Mouse (Mus musculus) thymus, postnatal 25 days (tissue): ENCODE data around the gene Kdm8.
"Not testable (repeated sequence)": the region's sequence is repeated elsewhere in the genome, so short reads cannot be mapped to it uniquely, and the experiment has no call there.

Experiments
- DNase-seq: peaks from one replicate; pipeline ENCODE4 v3.0.0; 2022

Gene Kdm8

DNA sequence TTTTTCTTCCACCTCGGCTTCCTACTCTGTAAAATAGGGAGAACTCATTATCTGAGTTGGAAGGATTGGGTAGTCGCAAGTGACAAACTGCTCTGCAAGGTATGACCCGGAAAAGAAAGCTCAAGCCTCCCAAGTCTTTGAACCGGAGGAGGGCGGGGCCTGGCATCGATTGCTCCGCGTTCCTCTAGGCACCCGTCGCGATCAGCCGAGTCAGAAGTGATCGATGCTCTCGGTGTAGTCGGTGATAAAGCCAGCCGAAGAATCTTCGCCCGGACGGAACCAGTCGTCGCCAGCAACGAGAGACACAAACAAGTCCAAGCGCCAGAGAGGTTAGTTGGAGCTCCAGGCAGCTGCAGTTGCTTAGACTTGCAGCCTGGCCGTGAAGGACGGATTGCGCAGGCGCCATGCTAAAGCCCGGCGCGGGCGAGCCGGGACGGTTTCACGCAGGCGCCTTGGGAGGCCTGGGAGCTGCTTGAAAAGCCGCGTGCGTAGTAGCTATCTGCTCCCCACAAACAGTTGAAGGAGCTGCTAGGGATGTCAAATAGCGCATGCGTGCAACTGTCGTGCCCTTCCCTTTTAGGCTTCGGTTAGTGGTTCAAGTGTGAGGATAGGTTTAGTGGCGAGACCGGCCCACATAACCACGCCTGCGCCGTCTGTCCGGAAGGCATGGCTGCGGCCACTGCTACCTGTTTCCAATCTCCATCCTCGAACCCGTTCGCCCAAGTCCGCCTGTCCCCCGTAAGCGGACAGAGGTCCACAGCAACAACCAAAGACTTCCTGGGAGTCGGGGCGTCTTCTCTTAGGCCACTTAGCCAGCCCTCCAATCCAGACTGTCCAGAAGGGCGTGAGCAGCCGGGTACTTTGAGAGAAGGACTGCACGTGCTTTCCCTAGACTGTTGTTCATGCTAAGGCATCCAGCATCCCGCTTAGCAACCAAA lies at the start of gene Kdm8:
TSS of gene Kdm8 (plus strand) at position 213 of the 938 bp plus-strand sequence.
- peak; percentile 94 for DNase-seq

DNA sequence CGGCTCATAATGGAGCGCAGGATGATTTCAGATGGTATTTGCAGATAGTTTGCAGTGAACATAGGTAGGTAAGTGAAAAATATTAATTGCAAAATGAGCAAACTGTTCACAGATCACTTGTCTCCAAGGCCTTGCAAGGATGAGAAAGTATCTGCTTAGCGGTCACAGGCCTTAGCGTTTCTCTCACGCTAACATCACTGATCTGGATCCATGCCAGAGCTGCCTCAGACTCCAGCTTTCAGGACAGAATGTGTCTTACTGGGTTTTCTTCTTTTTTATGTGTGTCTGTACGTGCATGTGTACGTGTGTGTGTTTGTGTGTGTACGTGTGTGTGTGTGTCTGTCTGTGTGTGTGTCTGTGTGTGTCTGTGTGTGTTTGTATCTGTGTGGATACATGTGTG lies 46.4 kb upstream of the Kdm8 start:
- DNase-seq = no peak

DNA sequence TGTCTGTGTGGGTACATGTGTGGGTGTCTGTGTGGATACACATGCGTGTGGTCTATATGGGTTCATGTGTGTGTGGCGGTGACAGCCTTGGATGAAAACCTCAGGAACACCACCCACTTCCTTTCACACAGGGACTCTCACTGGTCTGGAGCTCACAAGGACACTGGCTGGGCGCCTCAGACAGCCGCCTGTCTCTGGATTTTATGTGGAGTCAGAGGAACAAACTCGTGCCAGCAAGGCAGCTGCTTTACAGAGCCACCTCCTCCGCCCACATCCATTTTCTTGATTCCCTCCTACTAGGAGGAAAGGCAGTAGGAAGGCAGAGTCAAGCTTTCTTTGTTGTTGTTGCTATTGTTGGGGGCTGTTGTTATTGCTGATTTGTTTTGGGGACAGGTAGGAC lies 45.8 kb upstream of the Kdm8 start:
- DNase-seq = no peak

DNA sequence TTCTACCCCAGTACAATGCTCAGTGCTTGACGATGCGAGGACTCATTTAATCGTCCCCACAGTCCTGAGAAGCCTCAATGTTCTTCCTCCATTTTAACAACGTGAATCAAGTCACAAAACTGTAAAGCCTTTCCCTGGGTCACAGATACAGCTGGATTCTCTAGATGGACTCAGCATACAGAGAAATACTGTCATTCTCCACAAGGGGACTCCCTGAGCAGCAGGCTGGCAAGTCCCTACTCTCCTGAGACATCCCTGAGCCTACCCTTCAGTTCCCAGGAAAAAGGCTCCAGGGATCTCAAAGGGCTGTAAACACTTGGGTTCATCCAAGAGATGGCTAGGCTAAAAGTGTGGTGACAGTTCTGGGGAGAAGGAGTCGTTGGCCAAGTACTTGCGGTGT lies 37.3 kb upstream of the Kdm8 start:
- no peak for DNase-seq

DNA sequence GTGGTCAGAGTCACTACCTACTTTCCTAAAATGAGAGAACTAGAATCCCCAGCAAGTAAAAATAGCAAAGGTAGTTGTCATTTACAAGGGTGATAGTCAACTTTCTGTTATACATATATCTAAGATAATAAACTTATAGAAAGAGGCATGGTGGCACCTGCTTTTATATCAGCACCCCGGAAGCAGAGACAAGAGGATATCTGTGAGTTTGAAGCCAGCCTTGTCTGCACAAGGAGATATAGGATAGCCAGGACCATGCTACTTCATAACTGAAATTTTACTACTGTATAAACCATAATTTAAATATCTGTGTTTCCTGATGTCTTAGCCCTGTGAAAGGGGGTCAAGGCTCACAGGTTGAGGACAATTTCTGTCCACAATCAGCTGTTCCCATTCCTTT lies 29.4 kb upstream of the Kdm8 start:
- no peak for DNase-seq

DNA sequence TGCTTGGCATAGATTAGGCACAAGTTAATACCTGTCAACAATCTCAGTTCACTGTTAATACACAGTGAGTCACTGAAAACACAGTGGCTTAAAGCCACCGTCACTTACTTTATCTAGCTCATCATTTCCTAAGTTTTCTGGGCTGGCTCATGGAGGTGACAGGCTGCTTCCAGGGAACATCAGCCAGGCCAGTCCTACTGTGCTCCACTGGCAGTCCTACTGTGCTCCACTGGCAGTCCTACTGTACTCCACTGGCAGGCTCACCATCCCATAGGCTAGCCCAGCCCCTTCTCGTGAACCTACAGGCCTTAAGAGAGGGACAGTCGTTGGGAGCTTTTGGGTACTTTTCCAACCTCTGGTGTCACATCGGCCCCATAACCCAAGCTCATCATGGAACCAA lies 28.7 kb upstream of the Kdm8 start:
- no peak for DNase-seq

DNA sequence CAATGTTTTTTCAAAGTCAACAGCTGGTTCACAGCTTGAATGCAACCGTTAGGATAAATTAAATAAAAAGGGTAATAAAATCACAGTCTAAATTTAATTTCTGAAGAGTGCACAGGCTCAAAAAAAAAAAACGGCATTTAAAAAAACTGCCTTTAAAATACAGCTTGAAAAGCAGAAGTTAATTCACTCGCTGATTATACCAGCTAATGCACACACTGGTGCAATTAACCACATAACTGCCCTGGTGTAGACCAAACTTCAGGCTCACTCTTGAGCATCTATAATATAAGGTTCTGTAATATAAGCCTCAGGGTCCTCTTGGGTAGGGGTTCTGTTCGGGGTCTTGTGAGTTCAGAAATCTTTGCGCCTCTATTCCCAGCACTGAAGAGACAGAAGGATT lies 27.7 kb upstream of the Kdm8 start:
- DNase-seq = no peak

DNA sequence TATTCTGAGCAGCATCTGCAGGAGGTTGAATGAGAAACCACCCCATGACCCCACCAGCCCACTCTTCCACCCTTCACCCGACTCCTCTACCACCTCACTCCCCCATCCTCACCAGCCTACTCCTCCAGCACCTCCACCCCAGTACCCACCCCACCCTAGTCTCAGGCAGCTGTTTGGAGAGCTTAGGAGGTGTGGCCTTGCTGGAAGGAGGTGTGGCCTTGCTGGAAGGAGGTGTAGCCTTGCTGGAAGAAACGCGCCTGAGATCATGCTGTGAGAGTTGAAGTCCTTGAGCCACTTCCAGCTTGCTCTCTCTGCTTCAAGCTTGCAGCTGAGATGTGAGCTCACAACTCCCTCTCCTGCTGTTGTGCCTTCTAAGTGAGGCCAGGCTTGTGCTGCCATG lies 26.1 kb upstream of the Kdm8 start:
- DNase-seq = peak; percentile 17

DNA sequence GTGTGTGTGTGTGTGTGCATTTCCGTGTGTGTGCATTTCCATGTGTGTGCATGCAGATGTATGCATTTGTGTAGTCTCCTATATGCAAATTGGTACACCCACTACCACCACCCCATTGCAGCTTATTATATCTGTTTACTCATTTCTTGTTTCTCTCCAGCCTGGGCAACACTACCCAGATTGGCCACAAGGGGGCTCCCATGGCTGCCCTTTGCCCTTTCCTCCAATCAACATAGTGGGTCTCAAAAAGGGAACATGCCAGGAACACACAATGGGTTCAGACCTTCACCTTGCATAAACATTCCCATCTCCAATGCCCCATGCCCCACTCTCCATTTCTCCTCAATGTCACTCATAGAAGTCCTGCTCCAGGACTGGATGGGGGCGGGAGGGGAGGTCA lies 24.3 kb upstream of the Kdm8 start:
- DNase-seq = peak; percentile 86

DNA sequence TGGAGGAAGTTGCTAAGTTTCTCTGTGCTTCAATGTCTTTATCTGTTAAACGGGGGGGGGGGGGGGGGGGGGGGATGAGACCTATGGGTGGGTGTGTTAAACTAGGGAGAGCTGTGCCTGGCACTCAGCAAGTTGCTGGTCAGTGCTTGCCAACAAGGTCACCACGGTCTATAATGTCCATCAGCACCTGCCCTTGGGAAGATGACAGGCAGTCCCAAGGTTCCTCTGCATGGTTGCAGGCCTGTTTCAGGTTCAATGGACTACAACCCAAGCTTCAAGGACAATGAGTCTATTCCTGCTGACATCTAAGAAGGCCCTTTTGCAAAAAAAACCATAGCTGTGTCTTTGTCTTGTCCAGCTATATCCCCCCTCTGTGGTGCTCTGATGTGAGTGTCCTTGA lies 22.6 kb upstream of the Kdm8 start:
- no peak for DNase-seq

DNA sequence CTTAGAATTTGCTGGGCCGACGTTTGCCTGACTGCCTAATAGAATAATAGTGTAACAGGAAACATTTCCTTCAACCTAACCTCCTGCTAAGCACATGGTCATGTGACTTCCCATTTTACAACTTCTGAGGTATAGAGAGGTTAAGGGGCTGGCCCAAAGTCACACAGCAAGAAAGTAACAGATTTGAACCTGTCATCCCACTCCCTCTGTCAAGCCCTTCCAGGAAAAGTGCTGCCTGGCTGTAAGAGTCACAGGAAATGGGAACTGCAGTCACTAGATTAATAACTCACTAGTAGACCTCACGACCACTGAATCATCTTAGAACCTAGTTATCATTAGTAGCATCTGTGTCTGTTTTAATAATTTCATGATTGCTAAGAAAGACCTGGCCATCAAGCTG lies 21.4 kb upstream of the Kdm8 start:
- peak; percentile 14 for DNase-seq

DNA sequence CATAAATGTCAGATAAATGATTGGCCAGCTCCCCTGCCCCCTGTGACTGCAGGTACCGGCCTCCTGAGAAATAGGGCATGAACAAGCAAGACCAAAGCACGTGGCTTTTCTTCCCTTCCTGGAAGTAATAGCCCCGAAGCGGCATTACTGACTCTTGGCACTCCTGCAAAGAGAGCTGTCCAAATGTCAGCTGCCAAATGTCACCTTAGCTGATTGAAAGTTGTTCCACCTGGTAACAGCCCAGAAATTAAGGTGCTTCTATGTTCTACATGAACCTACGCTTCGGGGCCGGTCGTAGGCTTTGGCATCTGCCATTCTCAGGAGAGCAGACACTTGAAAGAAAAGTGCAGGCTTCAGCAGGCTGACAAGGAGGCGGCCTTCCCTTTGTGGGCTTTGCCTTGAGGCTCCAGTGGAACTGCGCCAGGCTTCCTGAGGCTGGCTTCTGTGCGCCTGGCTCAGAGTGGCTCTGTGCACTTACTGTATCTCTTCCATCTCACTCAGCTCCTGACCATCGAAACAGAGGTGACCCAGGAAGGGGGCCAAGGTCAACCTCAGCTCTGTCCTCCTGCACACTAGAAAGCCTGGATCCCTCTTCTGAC lies 16.9 kb upstream of the Kdm8 start:
- no peak for DNase-seq

DNA sequence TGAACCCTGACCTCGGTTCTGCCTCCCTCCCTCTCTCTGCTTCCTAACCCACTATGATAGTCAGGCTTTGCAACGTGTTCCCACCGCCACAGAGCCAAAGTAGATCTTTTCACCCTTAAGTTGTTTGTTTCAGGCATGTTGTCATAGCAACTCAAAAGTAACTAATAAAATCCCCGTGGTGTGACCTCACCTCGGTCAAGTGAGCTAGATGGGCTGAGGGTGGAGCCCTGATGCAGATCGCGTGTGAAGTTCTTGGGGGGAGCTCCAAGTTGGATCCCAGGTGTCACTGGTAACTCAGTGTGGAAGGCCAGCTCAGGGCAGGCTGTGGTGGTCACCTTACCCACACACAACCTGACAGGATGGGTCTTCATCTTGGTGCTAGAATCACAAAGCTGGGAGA lies 16.1 kb upstream of the Kdm8 start:
- no peak for DNase-seq

DNA sequence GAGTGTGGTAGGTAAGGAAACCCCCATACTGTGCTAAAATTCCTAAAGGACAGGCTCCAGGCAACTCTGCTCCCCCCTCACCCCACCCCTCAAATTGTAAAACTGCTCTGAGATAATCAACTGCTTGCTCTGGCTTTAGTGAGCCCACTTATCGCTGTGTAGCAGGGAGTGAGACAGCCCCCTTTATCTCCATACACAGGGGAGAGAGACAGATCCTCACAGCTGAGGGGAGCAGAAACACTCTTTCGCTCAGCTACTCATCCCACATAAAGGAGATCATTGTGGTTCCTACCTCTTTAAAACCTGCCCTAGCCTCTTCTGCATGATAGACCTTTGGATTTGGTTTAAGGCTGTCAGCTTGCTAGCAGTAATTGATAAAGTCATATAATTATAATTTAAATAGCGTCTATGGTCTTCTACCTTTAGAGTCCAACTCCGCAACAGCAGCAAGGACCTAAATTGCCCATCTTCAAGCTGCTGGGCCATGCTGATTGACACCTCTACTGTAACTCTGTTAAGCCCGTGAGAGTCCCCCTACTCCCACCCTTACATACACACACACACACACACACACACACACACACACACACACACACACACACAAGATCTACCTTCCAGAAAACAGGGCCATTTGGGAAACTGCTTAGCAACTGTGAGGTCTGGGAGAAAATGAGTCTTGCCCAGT lies 15.5 kb upstream of the Kdm8 start:
- DNase-seq = not testable (repeated sequence)

DNA sequence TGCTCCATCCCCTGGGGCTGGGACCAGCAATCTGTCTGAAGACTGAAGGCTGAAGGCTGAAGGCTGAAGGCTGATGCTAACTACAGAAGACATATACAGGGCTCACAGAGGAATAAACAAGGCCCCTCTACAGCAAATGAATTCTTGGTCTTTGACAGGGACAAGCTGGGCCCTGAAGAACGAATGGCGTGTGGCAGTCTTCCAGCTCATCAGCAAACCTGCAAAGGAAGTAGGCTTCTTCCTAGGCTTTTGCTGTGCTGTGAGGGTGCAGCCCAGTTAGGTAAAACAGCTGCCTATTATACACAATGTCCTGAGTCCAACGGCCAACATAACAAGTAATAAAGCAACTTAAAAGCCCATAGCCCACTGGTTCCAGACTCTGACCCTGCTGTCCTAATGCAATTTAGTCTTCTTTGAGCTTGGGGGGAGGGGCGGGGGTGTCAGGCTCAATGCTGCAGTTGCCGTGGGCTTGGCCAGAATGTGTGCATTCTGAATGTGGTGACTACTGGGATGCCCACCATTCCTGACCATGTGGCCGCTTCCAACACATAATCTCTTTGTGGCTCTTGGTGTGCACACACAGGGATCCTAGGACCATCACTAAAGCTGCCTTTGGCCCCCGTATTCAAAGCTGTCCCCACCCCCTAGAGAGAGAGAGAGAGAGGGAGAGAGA lies 14.2 kb upstream of the Kdm8 start:
- no peak for DNase-seq

DNA sequence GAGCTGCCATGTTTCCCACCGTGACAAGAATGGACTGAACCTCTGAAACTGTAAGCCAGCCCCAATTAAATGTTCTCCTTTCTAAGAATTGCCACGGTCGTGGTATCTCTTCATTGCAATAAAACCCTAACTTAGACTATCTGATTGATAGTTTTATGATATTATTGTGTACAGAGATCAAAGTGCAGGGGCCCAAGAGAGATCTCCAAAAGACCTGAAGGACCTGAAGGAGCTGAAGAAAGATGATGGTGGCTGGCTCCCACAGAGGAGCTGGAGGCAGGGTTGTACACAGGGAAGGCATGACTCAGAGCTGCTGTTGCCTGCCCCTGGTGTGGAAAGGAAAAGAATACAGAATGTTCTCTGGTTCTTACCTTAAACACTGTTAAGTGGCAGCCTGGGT lies 10.6 kb upstream of the Kdm8 start:
- no peak for DNase-seq

DNA sequence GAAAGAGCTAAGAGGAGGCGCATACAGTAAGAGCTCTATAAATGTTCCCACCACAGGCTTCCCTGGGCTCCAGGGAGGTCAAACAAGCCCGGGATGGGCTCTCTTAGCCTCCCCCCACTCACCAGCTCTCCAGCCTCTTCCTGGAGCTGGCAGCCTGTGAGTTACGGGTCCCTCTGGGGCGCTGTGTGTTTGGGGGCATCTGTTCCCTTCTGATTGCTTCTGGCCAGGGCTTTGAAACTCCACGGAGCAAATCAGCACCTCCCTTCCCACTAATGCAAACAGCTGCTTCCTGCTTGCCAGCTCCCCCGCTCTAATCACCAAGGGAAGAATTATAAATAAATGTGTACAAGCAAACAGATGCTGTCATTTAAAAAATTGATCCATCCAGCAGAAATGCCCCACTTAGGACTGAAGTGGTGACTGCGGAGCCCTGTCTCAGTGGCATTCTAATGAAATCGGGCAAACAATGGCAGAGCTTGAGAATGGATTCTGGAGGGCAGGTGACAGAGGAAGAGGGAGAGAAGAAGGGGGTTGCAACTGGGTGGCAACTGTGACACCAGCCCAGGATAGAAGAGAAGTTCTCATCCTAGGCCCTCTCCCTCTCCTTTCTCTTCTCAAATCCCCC lies 9.7 kb upstream of the Kdm8 start:
- DNase-seq = no peak

DNA sequence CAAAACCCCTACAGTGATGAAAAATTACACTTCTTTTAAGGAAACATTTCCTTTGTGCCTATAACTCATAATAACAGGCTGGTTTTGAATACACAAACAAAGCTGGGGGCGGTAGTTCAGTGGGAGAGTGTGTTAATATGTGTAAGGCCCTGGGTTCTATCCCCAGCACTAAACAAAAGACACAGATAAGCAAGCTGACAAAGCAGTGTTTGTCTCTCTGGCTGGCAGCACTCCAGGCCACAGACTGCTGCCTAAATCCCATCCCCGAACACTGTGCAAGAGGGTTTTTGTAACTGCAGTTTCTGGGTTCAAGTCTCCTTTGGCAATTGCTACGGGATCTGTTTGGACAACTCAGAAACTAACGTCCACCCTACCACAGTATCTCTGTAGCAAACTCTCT lies 2.2 kb upstream of the Kdm8 start:
- DNase-seq = no peak

DNA sequence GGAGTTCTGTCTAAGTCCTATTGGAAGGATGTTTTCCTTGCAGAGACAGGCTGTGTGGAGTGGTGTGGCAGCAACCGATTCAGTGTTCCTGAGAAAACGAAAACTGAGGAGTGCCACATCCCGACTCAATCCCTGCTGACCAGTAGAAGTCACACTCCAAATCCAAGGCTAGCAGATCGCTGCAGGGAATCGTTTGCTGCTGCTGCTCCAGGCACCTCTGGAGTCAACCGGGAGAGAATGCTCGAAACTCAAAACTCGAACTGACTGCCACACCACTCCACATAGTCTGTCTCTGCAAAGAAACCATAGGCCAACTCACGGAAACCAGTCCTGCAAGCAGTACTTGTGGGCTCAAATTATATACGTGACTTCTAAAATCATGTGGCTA lies 406 bp upstream of the Kdm8 start:
- no peak for DNase-seq

DNA sequence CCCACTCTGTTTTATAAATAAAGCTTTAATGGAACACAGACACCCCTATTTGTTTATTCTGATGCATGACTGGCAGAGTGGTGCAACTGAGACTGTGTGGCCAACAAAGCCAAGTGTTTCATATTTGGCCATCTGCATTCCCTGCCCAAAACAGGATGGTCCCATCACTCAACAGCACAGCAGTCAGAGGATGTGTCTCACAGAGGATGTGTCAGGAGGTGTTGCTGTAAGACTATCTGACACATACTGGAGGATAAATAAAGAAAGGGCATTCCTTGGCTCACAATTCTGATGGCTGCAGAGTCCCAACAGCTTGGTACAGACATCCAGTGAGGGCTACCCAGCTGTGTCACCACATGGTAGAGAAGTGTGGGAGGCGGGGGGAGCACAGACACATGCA lies 6.2 kb downstream of the Kdm8 start:
- no peak for DNase-seq

DNA sequence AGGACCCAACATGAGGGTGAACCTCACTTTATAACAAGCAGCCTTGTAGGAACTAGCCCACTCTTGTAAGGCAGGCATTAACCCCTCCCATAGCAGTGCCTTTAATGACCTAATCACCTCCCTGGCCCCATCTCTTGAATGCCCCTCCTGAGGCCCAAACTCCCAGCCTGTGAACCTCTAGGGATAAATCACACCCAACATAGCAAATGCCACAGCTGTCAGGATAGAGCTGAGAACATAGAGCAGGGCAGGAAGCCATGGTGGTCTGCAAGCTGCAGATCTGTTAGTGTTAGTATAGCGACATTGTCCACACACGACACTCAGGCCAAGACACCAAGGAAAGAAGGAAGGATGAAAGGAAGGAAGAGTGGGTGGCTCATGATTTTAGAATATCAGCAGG lies 6.6 kb downstream of the Kdm8 start:
- no peak for DNase-seq

DNA sequence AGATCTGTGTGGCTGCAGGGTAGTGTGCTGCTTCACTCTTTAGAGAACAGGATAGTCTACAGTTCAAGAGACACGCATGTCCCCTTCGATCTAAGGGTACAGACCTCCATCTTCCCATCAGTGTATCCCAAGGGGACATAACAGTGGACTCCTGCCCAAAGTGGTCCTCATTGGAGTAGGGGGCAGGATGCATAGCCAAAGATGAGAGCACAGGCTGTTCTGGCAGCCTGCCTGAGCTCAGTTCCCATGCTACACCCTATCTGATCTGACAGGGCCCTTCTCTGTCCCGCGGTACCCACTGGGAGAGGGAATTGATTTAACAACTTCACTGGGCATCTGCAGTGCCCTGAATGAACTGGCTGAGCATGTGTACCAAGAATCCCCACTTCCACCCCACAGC lies 9.2 kb downstream of the Kdm8 start:
- DNase-seq = no peak

DNA sequence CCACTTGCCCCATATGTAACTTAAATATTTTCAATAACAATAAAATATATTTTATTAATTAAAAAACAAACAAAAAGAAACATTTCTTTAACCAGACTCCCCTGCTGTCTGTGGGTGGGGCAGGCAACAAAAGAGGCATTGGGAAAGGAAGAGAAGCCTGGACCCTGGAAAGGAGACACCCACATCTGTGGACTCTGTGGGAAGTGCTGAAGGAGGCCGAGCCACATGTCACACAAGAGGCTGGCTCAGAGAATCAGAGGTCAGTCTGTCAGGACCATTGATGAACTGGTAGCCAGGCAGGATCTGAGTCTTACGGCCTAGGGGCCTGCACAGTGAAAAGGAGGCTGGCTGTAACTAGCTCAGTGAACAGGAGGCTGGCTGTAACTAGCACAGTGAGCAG lies 17.7 kb downstream of the Kdm8 start:
- DNase-seq = no peak
